Mouse (Mus musculus): ENCODE data around the gene Krt79. TPM values are rescaled to one million over a fixed set of nuclear protein-coding genes. Genes with fewer than 3 reads are reported as not detected.

Krt79 gene
- polyA plus RNA-seq, 1 experiment, result 0.40 TPM

GRCm38 (mm10) chr15:101904849-101905248 is 35.3 kb downstream of the Krt79 start:
- H3K36me3 ChIP-seq (ENCODE audit: control insufficient read depth, insufficient read depth, low read length), result no peaks in the 10 kb centered on the region
- H3K4me1 ChIP-seq (ENCODE audit: control insufficient read depth, insufficient read depth, low read length), result no peaks in the 10 kb centered on the region
- TF ChIP-seq CTCF (IDR thresholded peaks at IDR 0.05; ENCODE audit: control insufficient read depth, insufficient read depth, insufficient replicate concordance, low read depth, low read length) (no peak), POLR2A (IDR thresholded peaks at IDR 0.05; ENCODE audit: control insufficient read depth, low read depth, low read length) (no peak)
- H3K27me3 ChIP-seq (ENCODE audit: control insufficient read depth, insufficient read depth, low read length), result no peaks in the 10 kb centered on the region
- H3K4me3 ChIP-seq (ENCODE audit: control insufficient read depth, low read depth, low read length), result no peak overlapping the region
- no peak overlapping the region for H3K27ac ChIP-seq (ENCODE audit: control insufficient read depth, insufficient read depth, low read depth, low read length)

- Histone ChIP-seq H3K4me1 (ENCODE audit: control insufficient read depth, insufficient read depth, low read length) (no peaks in the 10 kb centered on the region), H3K36me3 (ENCODE audit: control insufficient read depth, insufficient read depth, low read length) (no peaks in the 10 kb centered on the region), H3K27ac (ENCODE audit: control insufficient read depth, insufficient read depth, low read depth, low read length) (no peak overlapping the region), H3K27me3 (ENCODE audit: control insufficient read depth, insufficient read depth, low read length) (no peaks in the 10 kb centered on the region), H3K4me3 (ENCODE audit: control insufficient read depth, low read depth, low read length) (no peak overlapping the region)
- no peak for TF ChIP-seq POLR2A (IDR thresholded peaks at IDR 0.05; ENCODE audit: control insufficient read depth, low read depth, low read length)
- TF ChIP-seq CTCF (IDR thresholded peaks at IDR 0.05; ENCODE audit: control insufficient read depth, insufficient read depth, insufficient replicate concordance, low read depth, low read length), result no peak
Measured at GRCm38 (mm10) chr15:101902171-101903149, 37.7 kb downstream of the Krt79 start.

- H3K36me3 ChIP-seq (ENCODE audit: control insufficient read depth, insufficient read depth, low read length), result no peaks in the 10 kb centered on the region
- TF ChIP-seq CTCF (IDR thresholded peaks at IDR 0.05; ENCODE audit: control insufficient read depth, insufficient read depth, insufficient replicate concordance, low read depth, low read length), result no peak
- TF ChIP-seq POLR2A (IDR thresholded peaks at IDR 0.05; ENCODE audit: control insufficient read depth, low read depth, low read length), result no peak
- no peaks in the 10 kb centered on the region for H3K27me3 ChIP-seq (ENCODE audit: control insufficient read depth, insufficient read depth, low read length)
- H3K4me3 ChIP-seq (ENCODE audit: control insufficient read depth, low read depth, low read length), result no peak overlapping the region
- no peak overlapping the region for H3K27ac ChIP-seq (ENCODE audit: control insufficient read depth, insufficient read depth, low read depth, low read length)
- no peaks in the 10 kb centered on the region for H3K4me1 ChIP-seq (ENCODE audit: control insufficient read depth, insufficient read depth, low read length)
Measured at GRCm38 (mm10) chr15:101895216-101895615, 44.9 kb downstream of the Krt79 start.

- Histone ChIP-seq H3K27me3 (ENCODE audit: control insufficient read depth, insufficient read depth, low read length) (no peaks in the 10 kb centered on the region), H3K36me3 (ENCODE audit: control insufficient read depth, insufficient read depth, low read length) (no peaks in the 10 kb centered on the region), H3K27ac (ENCODE audit: control insufficient read depth, insufficient read depth, low read depth, low read length) (no peak within 1 kb of the TSS), H3K4me1 (ENCODE audit: control insufficient read depth, insufficient read depth, low read length) (no peaks in the 10 kb centered on the region), H3K4me3 (ENCODE audit: control insufficient read depth, low read depth, low read length) (no peak within 1 kb of the TSS)
- TF ChIP-seq CTCF (IDR thresholded peaks at IDR 0.05; ENCODE audit: control insufficient read depth, insufficient read depth, insufficient replicate concordance, low read depth, low read length) (no peak), POLR2A (IDR thresholded peaks at IDR 0.05; ENCODE audit: control insufficient read depth, low read depth, low read length) (no peak)
Measured at GRCm38 (mm10) chr15:101892820-101893219, 47.3 kb downstream of the Krt79 start, which contains the start of gene Krt76. Krt76 (minus strand) TSS chr15:101892920.

GRCm38 (mm10) chr15:101879776-101880175 is 60.3 kb downstream of the Krt79 start:
- H3K4me1 ChIP-seq (ENCODE audit: control insufficient read depth, insufficient read depth, low read length), result no peaks in the 10 kb centered on the region
- H3K27ac ChIP-seq (ENCODE audit: control insufficient read depth, insufficient read depth, low read depth, low read length), result no peak overlapping the region
- H3K4me3 ChIP-seq (ENCODE audit: control insufficient read depth, low read depth, low read length), result no peak overlapping the region
- H3K27me3 ChIP-seq (ENCODE audit: control insufficient read depth, insufficient read depth, low read length), result no peaks in the 10 kb centered on the region
- H3K36me3 ChIP-seq (ENCODE audit: control insufficient read depth, insufficient read depth, low read length), result no peaks in the 10 kb centered on the region
- TF ChIP-seq POLR2A (IDR thresholded peaks at IDR 0.05; ENCODE audit: control insufficient read depth, low read depth, low read length), result no peak
- TF ChIP-seq CTCF (IDR thresholded peaks at IDR 0.05; ENCODE audit: control insufficient read depth, insufficient read depth, insufficient replicate concordance, low read depth, low read length), result no peak

Other genes with a start within 250 kb of the Krt79 start
- 0.08 TPM in 1 of 2 replicates, not detected in the other for gene Krt6a, start 246.0 kb downstream of the Krt79 start, polyA plus RNA-seq (2012; rRNA removed)
- 0.12 and 1.3 TPM in 2 replicates for gene Krt5, start 227.4 kb downstream of the Krt79 start, polyA plus RNA-seq (2012; rRNA removed)
- not detected in 2 replicates for gene Krt71, start 197.2 kb downstream of the Krt79 start, polyA plus RNA-seq (2012; rRNA removed)
- not detected in 2 replicates for gene Krt72, start 153.9 kb downstream of the Krt79 start, polyA plus RNA-seq (2012; rRNA removed)
- 1.4 and 1.6 TPM in 2 replicates for gene Krt73, start 138.0 kb downstream of the Krt79 start, polyA plus RNA-seq (2012; rRNA removed)
- not detected in 2 replicates for gene Krt2, start 122.2 kb downstream of the Krt79 start, polyA plus RNA-seq (2012; rRNA removed)
- gene Krt1, start 89.5 kb downstream of the Krt79 start, polyA plus RNA-seq (2012; rRNA removed), result 0.13 TPM in 1 of 2 replicates, not detected in the other
- 0.57 and 0.88 TPM in 2 replicates for gene Krt77, start 70.6 kb downstream of the Krt79 start, polyA plus RNA-seq (2012; rRNA removed)
- 0.18 and 0.20 TPM in 2 replicates for gene Krt76, start 47.4 kb downstream of the Krt79 start, polyA plus RNA-seq (2012; rRNA removed)
- 0.20 TPM in 1 of 2 replicates, not detected in the other for gene Krt4, start 15.6 kb downstream of the Krt79 start, polyA plus RNA-seq (2012; rRNA removed)
- gene Krt78, start 14.0 kb upstream of the Krt79 start, polyA plus RNA-seq (2012; rRNA removed), result 0.48 and 0.63 TPM in 2 replicates
- gene Krt8, start 64.2 kb upstream of the Krt79 start, polyA plus RNA-seq (2012; rRNA removed), result 9.3 and 16.7 TPM in 2 replicates
- gene Krt18, start 87.9 kb upstream of the Krt79 start, polyA plus RNA-seq (2012; rRNA removed), result 0.52 and 5.1 TPM in 2 replicates
- gene Eif4b, start 133.4 kb upstream of the Krt79 start, polyA plus RNA-seq (2012; rRNA removed), result 75.6 and 75.9 TPM in 2 replicates
- gene Tns2, start 160.1 kb upstream of the Krt79 start, polyA plus RNA-seq (2012; rRNA removed), result 6.5 and 6.9 TPM in 2 replicates
- gene Spryd3, start 195.9 kb upstream of the Krt79 start, polyA plus RNA-seq (2012; rRNA removed), result 42.1 and 46.6 TPM in 2 replicates
- gene Igfbp6, start 204.0 kb upstream of the Krt79 start, polyA plus RNA-seq (2012; rRNA removed), result 25.5 and 27.3 TPM in 2 replicates
- gene Soat2, start 210.2 kb upstream of the Krt79 start, polyA plus RNA-seq (2012; rRNA removed), result 0.12 and 0.14 TPM in 2 replicates